Mouse (Mus musculus): ENCODE measurements around the gene Bfar. TPM values are rescaled to one million over a fixed set of nuclear protein-coding genes. Genes with fewer than 3 reads are reported as not detected.

Gene Bfar
- polyA plus RNA-seq, 1 experiment from 2014 or later, result 38.3 TPM

GRCm38 (mm10) chr16:13702184-13702583 lies 30.5 kb downstream of the Bfar start:
- H3K27ac ChIP-seq (ENCODE audit: low read length), result no peak overlapping the region
- H3K4me1 ChIP-seq (ENCODE audit: control insufficient read depth, insufficient read depth, low read length), result no peaks in the 10 kb centered on the region
- H3K9ac ChIP-seq (ENCODE audit: low read depth, low read length), result no peak overlapping the region
- H3K36me3 ChIP-seq (ENCODE audit: control insufficient read depth, insufficient read depth, low read length), result peaks cover 15% of the 10 kb centered on the region
- no peak overlapping the region for H3K4me2 ChIP-seq (ENCODE audit: low read depth, low read length)
- WGBS, result 91% methylated on average over 7 of the region's 7 CpGs
- no peaks in the 10 kb centered on the region for H3K9me3 ChIP-seq (ENCODE audit: control insufficient read depth, low read length)
- H3K27me3 ChIP-seq (replicated peaks; ENCODE audit: control insufficient read depth, insufficient read depth, low read length), result no peaks in the 10 kb centered on the region
- H3K4me3 ChIP-seq (ENCODE audit: low read length), result no peak overlapping the region
- ATAC-seq, result no peak

GRCm38 (mm10) chr16:13704676-13705075 lies 33.0 kb downstream of the Bfar start:
- H3K9me3 ChIP-seq (ENCODE audit: control insufficient read depth, low read length), result no peaks in the 10 kb centered on the region
- no peak overlapping the region for H3K4me3 ChIP-seq (ENCODE audit: low read length)
- H3K4me1 ChIP-seq (ENCODE audit: control insufficient read depth, insufficient read depth, low read length), result no peaks in the 10 kb centered on the region
- no peaks in the 10 kb centered on the region for H3K36me3 ChIP-seq (ENCODE audit: control insufficient read depth, insufficient read depth, low read length)
- no peak for ATAC-seq
- H3K27me3 ChIP-seq (replicated peaks; ENCODE audit: control insufficient read depth, insufficient read depth, low read length), result no peaks in the 10 kb centered on the region
- 96% methylated on average over 10 of the region's 10 CpGs for WGBS
- no peak overlapping the region for H3K4me2 ChIP-seq (ENCODE audit: low read depth, low read length)
- no peak overlapping the region for H3K27ac ChIP-seq (ENCODE audit: low read length)
- H3K9ac ChIP-seq (ENCODE audit: low read depth, low read length), result no peak overlapping the region

- Histone ChIP-seq H3K4me3 (ENCODE audit: low read length) (no peak overlapping the region), H3K27me3 (replicated peaks; ENCODE audit: control insufficient read depth, insufficient read depth, low read length) (no peaks in the 10 kb centered on the region), H3K4me1 (ENCODE audit: control insufficient read depth, insufficient read depth, low read length) (no peaks in the 10 kb centered on the region; the same call in 1 of the 2 replicates), H3K27ac (ENCODE audit: low read length) (peak overlapping the region; percentile 81), H3K4me2 (ENCODE audit: low read depth, low read length) (no peak overlapping the region), H3K9me3 (ENCODE audit: control insufficient read depth, low read length) (no peaks in the 10 kb centered on the region), H3K36me3 (ENCODE audit: control insufficient read depth, insufficient read depth, low read length) (no peaks in the 10 kb centered on the region), H3K9ac (ENCODE audit: low read depth, low read length) (no peak overlapping the region)
- peak; percentile 99 for ATAC-seq
- 69% methylated on average over 3 of the region's 3 CpGs for WGBS
Measured at GRCm38 (mm10) chr16:13714910-13715309, 43.3 kb downstream of the Bfar start.

- Histone ChIP-seq H3K9me3 (ENCODE audit: control insufficient read depth, low read length) (no peaks in the 10 kb centered on the region), H3K9ac (ENCODE audit: low read depth, low read length) (no peak overlapping the region), H3K27me3 (replicated peaks; ENCODE audit: control insufficient read depth, insufficient read depth, low read length) (no peaks in the 10 kb centered on the region), H3K4me3 (ENCODE audit: low read length) (no peak overlapping the region), H3K27ac (ENCODE audit: low read length) (no peak overlapping the region), H3K4me2 (ENCODE audit: low read depth, low read length) (no peak overlapping the region), H3K36me3 (ENCODE audit: control insufficient read depth, insufficient read depth, low read length) (no peaks in the 10 kb centered on the region), H3K4me1 (ENCODE audit: control insufficient read depth, insufficient read depth, low read length) (no peaks in the 10 kb centered on the region; the same call in 1 of the 2 replicates)
- ATAC-seq, result no peak
- 82% methylated on average over 2 of the region's 2 CpGs for WGBS
Measured at GRCm38 (mm10) chr16:13716821-13717553, 45.3 kb downstream of the Bfar start.

GRCm38 (mm10) chr16:13722937-13723336 lies 51.3 kb downstream of the Bfar start:
- H3K4me2 ChIP-seq (ENCODE audit: low read depth, low read length), result no peak overlapping the region
- H3K27ac ChIP-seq (ENCODE audit: low read length), result no peak overlapping the region
- H3K27me3 ChIP-seq (replicated peaks; ENCODE audit: control insufficient read depth, insufficient read depth, low read length), result no peaks in the 10 kb centered on the region
- H3K4me1 ChIP-seq (ENCODE audit: control insufficient read depth, insufficient read depth, low read length), result no peaks in the 10 kb centered on the region
- no peaks in the 10 kb centered on the region for H3K9me3 ChIP-seq (ENCODE audit: control insufficient read depth, low read length)
- no peak overlapping the region for H3K9ac ChIP-seq (ENCODE audit: low read depth, low read length)
- no peak overlapping the region for H3K4me3 ChIP-seq (ENCODE audit: low read length)
- no peak for ATAC-seq
- 42% methylated on average over 10 of the region's 10 CpGs for WGBS
- no peaks in the 10 kb centered on the region for H3K36me3 ChIP-seq (ENCODE audit: control insufficient read depth, insufficient read depth, low read length)

GRCm38 (mm10) chr16:13727811-13728335 lies 56.2 kb downstream of the Bfar start:
- ATAC-seq, result peak; percentile 34; the same call in 1 of the 2 replicates
- H3K4me3 ChIP-seq (ENCODE audit: low read length), result no peak overlapping the region
- no peak overlapping the region for H3K4me2 ChIP-seq (ENCODE audit: low read depth, low read length)
- no peaks in the 10 kb centered on the region for H3K9me3 ChIP-seq (ENCODE audit: control insufficient read depth, low read length)
- 80% methylated on average over 5 of the region's 5 CpGs for WGBS
- H3K9ac ChIP-seq (ENCODE audit: low read depth, low read length), result no peak overlapping the region
- H3K27me3 ChIP-seq (replicated peaks; ENCODE audit: control insufficient read depth, insufficient read depth, low read length), result no peaks in the 10 kb centered on the region
- no peak overlapping the region for H3K27ac ChIP-seq (ENCODE audit: low read length)
- no peaks in the 10 kb centered on the region for H3K4me1 ChIP-seq (ENCODE audit: control insufficient read depth, insufficient read depth, low read length)
- H3K36me3 ChIP-seq (ENCODE audit: control insufficient read depth, insufficient read depth, low read length), result no peaks in the 10 kb centered on the region

- peak; percentile 55 for ATAC-seq
- H3K9ac ChIP-seq (ENCODE audit: low read depth, low read length), result no peak overlapping the region
- no peaks in the 10 kb centered on the region for H3K9me3 ChIP-seq (ENCODE audit: control insufficient read depth, low read length)
- H3K4me3 ChIP-seq (ENCODE audit: low read length), result no peak overlapping the region
- no peaks in the 10 kb centered on the region for H3K4me1 ChIP-seq (ENCODE audit: control insufficient read depth, insufficient read depth, low read length)
- H3K4me2 ChIP-seq (ENCODE audit: low read depth, low read length), result no peak overlapping the region
- no peaks in the 10 kb centered on the region for H3K27me3 ChIP-seq (replicated peaks; ENCODE audit: control insufficient read depth, insufficient read depth, low read length)
- no peak overlapping the region for H3K27ac ChIP-seq (ENCODE audit: low read length)
- 86% methylated on average over 4 of the region's 4 CpGs for WGBS
- H3K36me3 ChIP-seq (ENCODE audit: control insufficient read depth, insufficient read depth, low read length), result no peaks in the 10 kb centered on the region
Measured at GRCm38 (mm10) chr16:13729428-13729827, 57.8 kb downstream of the Bfar start.

GRCm38 (mm10) chr16:13730285-13731255 lies 58.9 kb downstream of the Bfar start, which contains the start of gene Pla2g10:
Gene Pla2g10 (minus strand): TSS chr16:13730983.
- Histone ChIP-seq H3K27ac (ENCODE audit: low read length) (no peak within 1 kb of the TSS), H3K36me3 (ENCODE audit: control insufficient read depth, insufficient read depth, low read length) (no peaks in the 10 kb centered on the region), H3K4me1 (ENCODE audit: control insufficient read depth, insufficient read depth, low read length) (no peaks in the 10 kb centered on the region), H3K9ac (ENCODE audit: low read depth, low read length) (0 out of 2 replicates have a peak within 1 kb of the TSS, but pooled peaks have one; percentile 14), H3K4me2 (ENCODE audit: low read depth, low read length) (peak within 1 kb of the TSS; percentile 47), H3K4me3 (ENCODE audit: low read length) (peak within 1 kb of the TSS; percentile 22), H3K27me3 (replicated peaks; ENCODE audit: control insufficient read depth, insufficient read depth, low read length) (no peaks in the 10 kb centered on the region), H3K9me3 (ENCODE audit: control insufficient read depth, low read length) (no peaks in the 10 kb centered on the region)
- WGBS, result 8% methylated on average over 26 of the region's 26 CpGs
- 0 out of 2 replicates have a peak, but pooled peaks have one; percentile 22 for ATAC-seq

- Histone ChIP-seq H3K4me1 (ENCODE audit: control insufficient read depth, insufficient read depth, low read length) (no peaks in the 10 kb centered on the region), H3K4me3 (ENCODE audit: low read length) (no peak overlapping the region), H3K27me3 (replicated peaks; ENCODE audit: control insufficient read depth, insufficient read depth, low read length) (no peaks in the 10 kb centered on the region), H3K9me3 (ENCODE audit: control insufficient read depth, low read length) (no peaks in the 10 kb centered on the region), H3K27ac (ENCODE audit: low read length) (no peak overlapping the region), H3K36me3 (ENCODE audit: control insufficient read depth, insufficient read depth, low read length) (no peaks in the 10 kb centered on the region), H3K4me2 (ENCODE audit: low read depth, low read length) (no peak overlapping the region), H3K9ac (ENCODE audit: low read depth, low read length) (no peak overlapping the region)
- WGBS, result 78% methylated on average over 3 of the region's 3 CpGs
- ATAC-seq, result no peak
Measured at GRCm38 (mm10) chr16:13732786-13733185, 61.1 kb downstream of the Bfar start.

Data from intestine, embryonic 16.5 days (tissue).